25 mouse cellular contexts compared by ENCODE assay signal in genomic region chr14:8052661-8053060, GRCm38 (mm10). TPM values are rescaled to one million over a fixed set of nuclear protein-coding genes. Genes with fewer than 3 reads are reported as not detected.
"Had no signal": no experiment of that assay in that cellular context is flagged by ENCODE, and none has a peak within 500 bp of the region (broad histone marks: within the 10 kb centered on the region; RNA-seq: fewer than 3 reads in every experiment).

No protein-coding gene starts in this region.

- H3K4me2 ChIP-seq: heart, embryonic 12.5 days; hindbrain, embryonic 12.5 days; hindbrain, embryonic 14.5 days; intestine, embryonic 15.5 days; limb, embryonic 12.5 days; liver, embryonic 12.5 days had no signal

- ATAC-seq: hindbrain, embryonic 16.5 days; inflammation-experienced regulatory T-cells, adult 6 months; intestine, embryonic 15.5 days; intestine, postnatal 0 days; liver, embryonic 12.5 days had no signal

- H3K4me3 ChIP-seq: heart, adult 2 months; heart, embryonic 10.5 days; heart, embryonic 12.5 days; hindbrain, embryonic 10.5 days; hindbrain, embryonic 12.5 days; intestine, embryonic 15.5 days; layer of hippocampus, adult 2 months; left cerebral cortex, adult 2 months; limb, embryonic 10.5 days; limb, embryonic 12.5 days; liver, embryonic 12.5 days had no signal

- DNase-seq: gastrocnemius, postnatal 14 days; gastrocnemius, postnatal 36 days; heart, adult 2 months; heart, postnatal 10 days; heart, postnatal 4 days; kidney, adult 18-20 months; kidney, adult 8-10 months; kidney, postnatal 10 days; kidney, postnatal 25 days; kidney, postnatal 4 days had no signal

- H3K4me1 ChIP-seq: heart, embryonic 10.5 days; heart, embryonic 12.5 days; intestine, embryonic 15.5 days; liver, embryonic 12.5 days had no signal

- H3K36me3 ChIP-seq: intestine, embryonic 15.5 days; liver, embryonic 12.5 days had no signal

- H3K27me3 ChIP-seq: heart, embryonic 12.5 days; hindbrain, embryonic 12.5 days; intestine, embryonic 15.5 days; limb, embryonic 12.5 days; liver, embryonic 12.5 days had no signal

- H3K9ac ChIP-seq: heart, embryonic 12.5 days; hindbrain, embryonic 12.5 days; hindbrain, embryonic 14.5 days; intestine, embryonic 15.5 days; limb, embryonic 12.5 days; liver, embryonic 12.5 days; liver, embryonic 14.5 days had no signal

- H3K27ac ChIP-seq: heart, adult 2 months; heart, embryonic 10.5 days; hindbrain, embryonic 10.5 days; hindbrain, embryonic 12.5 days; hindbrain, embryonic 14.5 days; intestine, embryonic 15.5 days; layer of hippocampus, adult 2 months; left cerebral cortex, adult 2 months; limb, embryonic 10.5 days; limb, embryonic 12.5 days; liver, embryonic 12.5 days; liver, embryonic 14.5 days had no signal

- H3K9me3 ChIP-seq: heart, embryonic 10.5 days; heart, embryonic 12.5 days; hindbrain, embryonic 10.5 days; hindbrain, embryonic 12.5 days; intestine, embryonic 15.5 days; limb, embryonic 10.5 days; limb, embryonic 12.5 days; liver, embryonic 12.5 days had no signal

RNA-seq across cellular contexts. Expression of gene Dnase1l3, which starts 58.3 kb away (rescaled TPM):
- polyA plus RNA-seq: heart, embryonic 10.5 days; hindbrain, embryonic 12.5 days; limb, embryonic 10.5 days; limb, embryonic 12.5 days had no signal
